Mouse (Mus musculus): ENCODE measurements around the gene Mpp3. TPM values are rescaled to one million over a fixed set of nuclear protein-coding genes. Genes with fewer than 3 reads are reported as not detected.

Mpp3 gene
- polyA plus RNA-seq, 1 experiment from 2014 or later = 11.3 TPM

DNA sequence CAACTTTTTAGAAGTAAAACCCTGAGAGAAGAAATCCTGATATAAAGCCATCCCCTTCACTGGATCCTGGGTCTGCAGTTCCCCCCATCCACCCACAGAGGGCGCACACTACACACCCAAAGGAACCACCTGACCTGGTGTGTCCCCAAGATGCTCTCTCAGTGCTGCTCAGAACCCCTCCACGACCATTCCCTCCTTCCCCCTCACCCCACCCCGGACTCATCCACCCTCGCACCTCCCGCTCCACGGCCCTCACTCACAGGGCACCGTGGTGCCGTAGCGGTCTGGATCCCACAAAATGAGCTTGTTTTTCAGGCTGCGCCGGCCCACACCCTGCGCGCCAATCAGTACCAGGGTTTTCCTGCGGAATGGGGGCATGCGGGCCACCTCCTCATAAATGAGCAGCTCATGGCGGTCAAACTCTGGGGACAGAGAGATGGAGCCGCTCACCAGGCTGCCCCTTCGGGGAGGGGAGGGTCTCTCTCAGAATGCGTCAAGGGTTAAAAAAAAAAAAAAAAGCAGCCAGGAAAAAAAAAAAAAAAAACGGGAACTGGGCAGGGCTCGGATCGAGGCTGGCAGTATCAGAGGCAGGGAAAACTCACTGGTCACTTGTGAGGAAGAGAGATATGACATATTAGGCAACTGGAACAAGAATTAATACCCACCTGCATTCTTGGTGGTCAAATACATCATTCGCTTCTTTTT is 33.1 kb upstream of the Mpp3 start:
- peak; percentile 88 for DNase-seq (ENCODE audit: low spot score)
- Histone ChIP-seq H3K9ac (ENCODE audit: low read length) (0 out of 2 replicates have a peak overlapping the region, but pooled peaks have one; percentile 34), H3K27ac (replicated peaks; ENCODE audit: low read depth, low read length) (no peak overlapping the region), H3K4me1 (ENCODE audit: control insufficient read depth, insufficient read depth, low read length) (no peaks in the 10 kb centered on the region), H3K9me3 (ENCODE audit: control insufficient read depth, low read length) (no peaks in the 10 kb centered on the region), H3K36me3 (ENCODE audit: control insufficient read depth, insufficient read depth, low read length) (peaks cover 3% of the 10 kb centered on the region; the same call in 1 of the 2 replicates), H3K27me3 (ENCODE audit: control insufficient read depth, insufficient read depth, low read length) (no peaks in the 10 kb centered on the region), H3K4me3 (ENCODE audit: low read depth, low read length) (peak overlapping the region; percentile 33), H3K4me2 (ENCODE audit: low read depth, severe bottlenecking) (peak overlapping the region; percentile 84)
- WGBS = 2% methylated on average over 22 of the region's 23 CpGs
- ATAC-seq (ENCODE audit: insufficient number of reproducible peaks, low FRiP score, low TSS enrichment, low read depth) = peak; percentile 69; the same call in 1 of the 2 replicates

- Histone ChIP-seq H3K4me1 (ENCODE audit: control insufficient read depth, insufficient read depth, low read length) (no peaks in the 10 kb centered on the region), H3K4me2 (ENCODE audit: low read depth, severe bottlenecking) (no peak overlapping the region), H3K4me3 (ENCODE audit: low read depth, low read length) (no peak overlapping the region), H3K27ac (replicated peaks; ENCODE audit: low read depth, low read length) (no peak overlapping the region), H3K9ac (ENCODE audit: low read length) (no peak overlapping the region), H3K9me3 (ENCODE audit: control insufficient read depth, low read length) (no peaks in the 10 kb centered on the region), H3K27me3 (ENCODE audit: control insufficient read depth, insufficient read depth, low read length) (no peaks in the 10 kb centered on the region), H3K36me3 (ENCODE audit: control insufficient read depth, insufficient read depth, low read length) (no peaks in the 10 kb centered on the region)
- no peak for ATAC-seq (ENCODE audit: insufficient number of reproducible peaks, low FRiP score, low TSS enrichment, low read depth)
- 28% methylated on average over 9 of the region's 9 CpGs for WGBS
- peak; percentile 79 for DNase-seq (ENCODE audit: low spot score)
These were observed 25.6 kb upstream of the Mpp3 start for GRCm38 (mm10) chr11:102053847-102054246.

DNA sequence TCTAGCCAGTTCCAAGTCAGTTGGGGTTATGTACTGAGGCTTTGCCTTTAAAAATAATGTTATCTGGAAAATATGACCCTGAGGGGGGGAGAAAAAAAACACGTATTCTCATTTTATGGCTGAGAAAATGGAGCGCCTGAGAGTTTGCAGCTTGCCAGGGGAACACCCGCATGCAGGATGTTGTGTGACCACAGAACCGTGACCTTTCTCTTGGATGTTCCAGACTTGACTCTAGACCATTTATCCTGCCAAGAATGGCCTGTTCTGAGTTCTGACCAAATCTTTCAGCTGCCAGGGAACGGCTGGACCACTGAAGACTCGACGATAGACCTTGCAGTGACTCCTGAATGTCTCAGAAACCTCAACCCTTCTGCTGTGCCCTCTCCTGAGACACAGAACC is 24.9 kb upstream of the Mpp3 start:
- DNase-seq (ENCODE audit: low spot score) = no peak
- Histone ChIP-seq H3K36me3 (ENCODE audit: control insufficient read depth, insufficient read depth, low read length) (no peaks in the 10 kb centered on the region), H3K4me1 (ENCODE audit: control insufficient read depth, insufficient read depth, low read length) (no peaks in the 10 kb centered on the region), H3K9ac (ENCODE audit: low read length) (no peak overlapping the region), H3K27ac (replicated peaks; ENCODE audit: low read depth, low read length) (no peak overlapping the region), H3K4me3 (ENCODE audit: low read depth, low read length) (no peak overlapping the region), H3K9me3 (ENCODE audit: control insufficient read depth, low read length) (no peaks in the 10 kb centered on the region), H3K27me3 (ENCODE audit: control insufficient read depth, insufficient read depth, low read length) (no peaks in the 10 kb centered on the region), H3K4me2 (ENCODE audit: low read depth, severe bottlenecking) (no peak overlapping the region)
- ATAC-seq (ENCODE audit: insufficient number of reproducible peaks, low FRiP score, low TSS enrichment, low read depth) = no peak
- 83% methylated on average over 7 of the region's 7 CpGs for WGBS

DNA sequence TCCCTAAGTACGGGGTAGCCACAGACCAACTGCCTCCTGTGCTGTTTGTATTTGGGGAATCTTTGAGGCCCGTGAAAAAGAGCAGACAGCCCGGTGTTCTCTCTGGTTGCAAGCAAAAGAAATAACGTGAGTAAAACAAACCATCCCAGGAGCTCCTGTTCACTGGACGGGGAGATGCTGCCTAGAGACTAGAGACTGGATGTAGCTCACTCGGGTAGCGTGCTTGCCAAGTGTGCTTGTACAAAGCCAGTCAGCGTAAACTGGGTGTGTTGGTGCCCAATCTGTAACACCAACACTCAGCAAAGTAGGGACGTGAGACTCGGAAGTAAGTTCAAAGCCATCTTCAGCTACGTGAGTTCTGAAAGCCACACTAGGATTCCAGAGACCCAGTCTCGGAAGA is 24.4 kb upstream of the Mpp3 start:
- Histone ChIP-seq H3K27me3 (ENCODE audit: control insufficient read depth, insufficient read depth, low read length) (no peaks in the 10 kb centered on the region), H3K9ac (ENCODE audit: low read length) (no peak overlapping the region), H3K4me3 (ENCODE audit: low read depth, low read length) (no peak overlapping the region), H3K27ac (replicated peaks; ENCODE audit: low read depth, low read length) (no peak overlapping the region), H3K36me3 (ENCODE audit: control insufficient read depth, insufficient read depth, low read length) (no peaks in the 10 kb centered on the region), H3K9me3 (ENCODE audit: control insufficient read depth, low read length) (no peaks in the 10 kb centered on the region), H3K4me1 (ENCODE audit: control insufficient read depth, insufficient read depth, low read length) (no peaks in the 10 kb centered on the region), H3K4me2 (ENCODE audit: low read depth, severe bottlenecking) (no peak overlapping the region)
- ATAC-seq (ENCODE audit: insufficient number of reproducible peaks, low FRiP score, low TSS enrichment, low read depth) = no peak
- 84% methylated on average over 12 of the region's 12 CpGs for WGBS
- DNase-seq (ENCODE audit: low spot score) = no peak

GRCm38 (mm10) chr11:102051954-102052353 is 23.7 kb upstream of the Mpp3 start:
- DNase-seq (ENCODE audit: low spot score) = no peak
- no peak overlapping the region for H3K9ac ChIP-seq (ENCODE audit: low read length)
- H3K27ac ChIP-seq (replicated peaks; ENCODE audit: low read depth, low read length) = no peak overlapping the region
- H3K9me3 ChIP-seq (ENCODE audit: control insufficient read depth, low read length) = no peaks in the 10 kb centered on the region
- H3K4me3 ChIP-seq (ENCODE audit: low read depth, low read length) = no peak overlapping the region
- H3K36me3 ChIP-seq (ENCODE audit: control insufficient read depth, insufficient read depth, low read length) = no peaks in the 10 kb centered on the region
- no peak overlapping the region for H3K4me2 ChIP-seq (ENCODE audit: low read depth, severe bottlenecking)
- no peak for ATAC-seq (ENCODE audit: insufficient number of reproducible peaks, low FRiP score, low TSS enrichment, low read depth)
- WGBS = 56% methylated on average over 4 of the region's 4 CpGs
- no peaks in the 10 kb centered on the region for H3K27me3 ChIP-seq (ENCODE audit: control insufficient read depth, insufficient read depth, low read length)
- no peaks in the 10 kb centered on the region for H3K4me1 ChIP-seq (ENCODE audit: control insufficient read depth, insufficient read depth, low read length)

DNA sequence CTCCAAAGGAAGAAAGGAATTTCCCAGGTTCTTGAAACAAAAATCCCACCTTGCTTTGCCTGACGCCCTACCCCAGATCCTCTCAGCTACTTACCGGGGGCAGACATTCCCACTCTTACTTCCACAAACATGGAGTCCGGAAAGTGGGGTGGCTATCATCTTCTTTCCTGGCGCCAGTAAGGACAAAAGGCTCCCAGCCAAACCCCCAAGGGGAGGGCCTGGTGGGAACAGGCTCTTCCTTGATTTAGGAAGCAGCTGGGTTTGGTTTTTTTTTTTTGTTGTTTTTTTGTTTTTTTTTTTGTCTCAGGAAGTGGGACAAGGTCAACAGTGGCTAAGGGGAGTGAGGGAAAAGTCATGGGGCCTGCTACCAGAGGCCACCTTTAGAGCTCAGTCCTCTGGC is 23.3 kb upstream of the Mpp3 start:
- ATAC-seq (ENCODE audit: insufficient number of reproducible peaks, low FRiP score, low TSS enrichment, low read depth) = no peak
- H3K4me3 ChIP-seq (ENCODE audit: low read depth, low read length) = no peak overlapping the region
- H3K9me3 ChIP-seq (ENCODE audit: control insufficient read depth, low read length) = no peaks in the 10 kb centered on the region
- H3K9ac ChIP-seq (ENCODE audit: low read length) = no peak overlapping the region
- H3K27ac ChIP-seq (replicated peaks; ENCODE audit: low read depth, low read length) = no peak overlapping the region
- H3K4me2 ChIP-seq (ENCODE audit: low read depth, severe bottlenecking) = no peak overlapping the region
- no peaks in the 10 kb centered on the region for H3K4me1 ChIP-seq (ENCODE audit: control insufficient read depth, insufficient read depth, low read length)
- WGBS = 68% methylated on average over 4 of the region's 4 CpGs
- DNase-seq (ENCODE audit: low spot score) = no peak
- H3K27me3 ChIP-seq (ENCODE audit: control insufficient read depth, insufficient read depth, low read length) = no peaks in the 10 kb centered on the region
- no peaks in the 10 kb centered on the region for H3K36me3 ChIP-seq (ENCODE audit: control insufficient read depth, insufficient read depth, low read length)

DNA sequence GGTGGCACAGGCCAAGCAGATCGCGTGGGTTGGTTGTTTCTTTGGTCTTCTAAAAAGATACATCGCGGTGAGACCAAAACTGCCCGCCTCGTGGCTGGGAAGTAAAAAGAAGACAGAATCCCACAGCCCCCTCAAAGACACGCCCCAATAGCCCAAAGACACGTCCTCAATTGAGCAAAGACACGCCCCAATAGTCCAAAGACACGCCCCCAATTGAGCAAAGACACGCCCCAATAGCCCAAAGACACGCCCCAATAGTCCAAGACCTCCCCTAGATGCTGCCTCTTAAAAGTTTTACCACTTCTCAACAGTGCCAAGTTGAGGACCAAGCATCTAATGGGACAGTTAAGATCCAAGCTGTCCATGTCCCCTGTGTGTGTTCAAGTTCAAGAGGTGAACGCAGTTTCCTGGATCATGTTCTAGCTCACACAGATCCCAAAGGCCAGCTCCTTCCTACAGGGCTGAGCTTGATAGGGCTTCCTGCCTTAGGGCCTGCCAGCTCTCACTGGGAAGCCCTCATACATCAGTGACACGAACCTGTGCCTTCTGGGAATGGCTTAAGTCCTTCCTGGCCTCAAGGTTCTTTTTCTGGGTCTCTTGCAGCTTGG is 21.7 kb upstream of the Mpp3 start:
- Histone ChIP-seq H3K27me3 (ENCODE audit: control insufficient read depth, insufficient read depth, low read length) (no peaks in the 10 kb centered on the region), H3K4me3 (ENCODE audit: low read depth, low read length) (no peak overlapping the region), H3K4me1 (ENCODE audit: control insufficient read depth, insufficient read depth, low read length) (no peaks in the 10 kb centered on the region), H3K36me3 (ENCODE audit: control insufficient read depth, insufficient read depth, low read length) (no peaks in the 10 kb centered on the region), H3K9ac (ENCODE audit: low read length) (no peak overlapping the region), H3K9me3 (ENCODE audit: control insufficient read depth, low read length) (peaks cover 8% of the 10 kb centered on the region; the same call in 1 of the 2 replicates), H3K4me2 (ENCODE audit: low read depth, severe bottlenecking) (no peak overlapping the region), H3K27ac (replicated peaks; ENCODE audit: low read depth, low read length) (no peak overlapping the region)
- ATAC-seq (ENCODE audit: insufficient number of reproducible peaks, low FRiP score, low TSS enrichment, low read depth) = no peak
- no peak for DNase-seq (ENCODE audit: low spot score)
- 62% methylated on average over 14 of the region's 14 CpGs for whole genome bisulfite sequencing

DNA sequence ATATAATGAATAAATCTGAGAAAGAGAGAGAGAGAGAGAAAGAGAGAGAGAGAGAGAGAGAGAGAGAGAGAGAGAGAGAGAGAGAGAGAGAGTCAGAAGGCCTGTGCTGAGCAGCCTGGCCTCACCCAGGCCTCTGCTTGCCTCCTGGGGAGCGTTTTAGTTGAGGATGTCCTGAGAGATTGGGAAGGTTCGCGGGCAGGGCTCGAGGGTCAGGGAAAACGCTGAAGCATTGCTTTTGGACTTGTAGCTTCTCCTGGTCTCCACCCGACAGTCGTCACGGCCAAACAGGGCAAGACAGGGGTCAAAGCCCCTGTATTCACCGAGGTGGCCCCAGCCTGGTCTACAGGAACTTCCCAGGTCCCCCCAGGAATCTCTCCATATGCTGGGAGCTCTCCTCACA is 18.3 kb upstream of the Mpp3 start:
- Histone ChIP-seq H3K4me1 (ENCODE audit: control insufficient read depth, insufficient read depth, low read length) (no peaks in the 10 kb centered on the region), H3K27ac (replicated peaks; ENCODE audit: low read depth, low read length) (no peak overlapping the region), H3K4me3 (ENCODE audit: low read depth, low read length) (no peak overlapping the region), H3K36me3 (ENCODE audit: control insufficient read depth, insufficient read depth, low read length) (no peaks in the 10 kb centered on the region), H3K9me3 (ENCODE audit: control insufficient read depth, low read length) (peaks cover 8% of the 10 kb centered on the region; the same call in 1 of the 2 replicates), H3K4me2 (ENCODE audit: low read depth, severe bottlenecking) (no peak overlapping the region), H3K27me3 (ENCODE audit: control insufficient read depth, insufficient read depth, low read length) (no peaks in the 10 kb centered on the region), H3K9ac (ENCODE audit: low read length) (no peak overlapping the region)
- 85% methylated on average over 9 of the region's 9 CpGs for WGBS
- ATAC-seq (ENCODE audit: insufficient number of reproducible peaks, low FRiP score, low TSS enrichment, low read depth) (no peak), DNase-seq (ENCODE audit: low spot score) (no peak)
